Mouse (Mus musculus): ENCODE data around the gene Ssr1. TPM values are rescaled to one million over a fixed set of nuclear protein-coding genes. Genes with fewer than 3 reads are reported as not detected.

Ssr1 gene
- total and polyA plus RNA-seq, 2 experiments from 2014 or later, result 16.6 to 50.7 TPM

- ATAC-seq (ENCODE audit: insufficient read depth, low read depth) (no peak), DNase-seq (ENCODE audit: low spot score) (no peak)
- Histone ChIP-seq H3K27ac (ENCODE audit: low read depth) (no peak overlapping the region), H3K9me3 (replicated peaks; ENCODE audit: control insufficient read depth, low read length) (no peaks in the 10 kb centered on the region), H3K4me3 (ENCODE audit: low read depth, low read length) (no peak overlapping the region), H3K4me2 (ENCODE audit: low read depth, low read length) (no peak overlapping the region), H3K36me3 (replicated peaks; ENCODE audit: control insufficient read depth, insufficient read depth, low read length) (peaks cover 86% of the 10 kb centered on the region), H3K27me3 (ENCODE audit: control insufficient read depth, insufficient read depth, low read length) (no peaks in the 10 kb centered on the region), H3K9ac (replicated peaks; ENCODE audit: low read depth, low read length) (no peak overlapping the region), H3K4me1 (ENCODE audit: control insufficient read depth, insufficient read depth) (peaks cover 13% of the 10 kb centered on the region)
- WGBS, result 80% methylated on average over 17 of the region's 17 CpGs
- TF ChIP-seq EP300 (IDR thresholded peaks at IDR 0.05; ENCODE audit: low read depth), result no peak
- TF ChIP-seq CTCF (IDR thresholded peaks at IDR 0.05; ENCODE audit: low read depth), result no peak
Measured at GRCm38 (mm10) chr13:37929532-37929931, 64.5 kb downstream of the Ssr1 start.

DNA sequence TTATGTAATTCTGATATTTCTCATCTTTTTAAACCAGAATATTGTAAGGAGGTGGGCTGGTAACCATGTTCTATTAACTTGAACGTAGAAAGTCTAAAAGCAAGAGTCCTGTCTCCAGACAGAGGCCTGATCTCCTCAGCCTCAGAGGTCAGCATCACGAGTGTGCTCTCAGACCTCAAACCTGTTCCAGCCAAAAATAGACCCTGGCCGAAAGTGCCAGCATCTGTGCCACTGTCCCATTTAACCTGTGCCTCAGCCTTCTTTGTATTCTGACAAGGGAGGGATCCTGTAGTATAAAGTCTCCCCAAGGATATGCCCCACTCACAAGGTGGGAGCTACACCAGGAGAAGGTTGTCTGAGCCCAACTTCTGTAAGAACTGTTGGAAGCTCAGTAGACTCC, 67.6 kb downstream of the Ssr1 start:
- Histone ChIP-seq H3K4me3 (ENCODE audit: low read depth, low read length) (no peak overlapping the region), H3K9ac (replicated peaks; ENCODE audit: low read depth, low read length) (no peak overlapping the region), H3K4me1 (ENCODE audit: control insufficient read depth, insufficient read depth) (peaks cover 27% of the 10 kb centered on the region; the same call in 1 of the 2 replicates), H3K27ac (ENCODE audit: low read depth) (no peak overlapping the region), H3K4me2 (ENCODE audit: low read depth, low read length) (no peak overlapping the region), H3K9me3 (replicated peaks; ENCODE audit: control insufficient read depth, low read length) (no peaks in the 10 kb centered on the region), H3K27me3 (ENCODE audit: control insufficient read depth, insufficient read depth, low read length) (no peaks in the 10 kb centered on the region), H3K36me3 (replicated peaks; ENCODE audit: control insufficient read depth, insufficient read depth, low read length) (peaks cover 86% of the 10 kb centered on the region)
- no peak for DNase-seq (ENCODE audit: low spot score)
- WGBS, result 39% methylated on average over 3 of the region's 3 CpGs
- TF ChIP-seq EP300 (IDR thresholded peaks at IDR 0.05; ENCODE audit: low read depth) (no peak), CTCF (IDR thresholded peaks at IDR 0.05; ENCODE audit: low read depth) (no peak)
- peak; percentile 31; the same call in 1 of the 2 replicates for ATAC-seq (ENCODE audit: insufficient read depth, low read depth)

- Histone ChIP-seq H3K4me3 (ENCODE audit: low read depth, low read length) (no peak overlapping the region), H3K9ac (replicated peaks; ENCODE audit: low read depth, low read length) (no peak overlapping the region), H3K36me3 (replicated peaks; ENCODE audit: control insufficient read depth, insufficient read depth, low read length) (peaks cover 85% of the 10 kb centered on the region), H3K27me3 (ENCODE audit: control insufficient read depth, insufficient read depth, low read length) (no peaks in the 10 kb centered on the region), H3K4me1 (ENCODE audit: control insufficient read depth, insufficient read depth) (peaks cover 27% of the 10 kb centered on the region; the same call in 1 of the 2 replicates), H3K9me3 (replicated peaks; ENCODE audit: control insufficient read depth, low read length) (no peaks in the 10 kb centered on the region), H3K4me2 (ENCODE audit: low read depth, low read length) (no peak overlapping the region), H3K27ac (ENCODE audit: low read depth) (no peak overlapping the region)
- no peak for DNase-seq (ENCODE audit: low spot score)
- no peak for ATAC-seq (ENCODE audit: insufficient read depth, low read depth)
- TF ChIP-seq EP300 (IDR thresholded peaks at IDR 0.05; ENCODE audit: low read depth), result no peak
- TF ChIP-seq CTCF (IDR thresholded peaks at IDR 0.05; ENCODE audit: low read depth), result no peak
- WGBS, result 74% methylated on average over 4 of the region's 4 CpGs
Measured at GRCm38 (mm10) chr13:37924461-37924948, 69.5 kb downstream of the Ssr1 start.

DNA sequence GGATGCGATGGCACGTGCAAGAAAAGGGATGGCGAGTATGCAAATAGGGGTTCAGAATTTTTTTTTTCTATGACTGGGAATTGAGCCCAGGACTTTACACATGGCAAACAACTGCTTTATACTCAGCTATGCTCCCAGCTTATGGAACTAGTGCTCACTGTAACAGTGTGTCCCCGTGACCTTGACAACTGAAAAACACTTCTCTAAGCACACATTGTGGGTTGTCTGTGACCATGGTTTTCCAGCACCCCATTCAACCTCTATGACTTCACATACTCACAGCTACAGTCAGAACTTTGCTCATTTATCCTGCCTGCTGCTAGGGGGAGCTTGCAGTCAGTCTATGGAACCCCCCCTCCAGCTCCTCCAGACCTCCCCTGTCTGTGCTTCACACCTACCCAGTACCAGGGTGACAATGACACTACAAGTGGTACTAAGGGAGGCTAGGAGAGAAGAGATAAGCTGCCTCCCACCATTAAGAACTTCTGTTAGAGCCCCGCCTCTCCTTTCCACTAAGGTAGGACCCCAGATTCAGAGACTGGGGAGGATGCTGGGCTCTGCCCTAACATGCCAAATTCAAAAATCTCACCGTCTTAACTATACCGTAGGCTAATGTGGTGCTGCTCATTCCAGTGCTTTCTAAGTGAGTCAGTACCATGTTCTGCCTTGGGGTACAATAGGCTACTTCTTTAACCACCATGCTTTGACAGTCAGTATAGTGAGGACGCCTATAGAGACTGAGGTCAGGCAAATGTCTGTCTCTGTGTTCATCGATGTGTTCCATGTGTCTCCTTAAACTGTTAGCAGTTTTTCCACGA, 70.2 kb downstream of the Ssr1 start:
- ATAC-seq (ENCODE audit: insufficient read depth, low read depth) (peak; percentile 48), DNase-seq (ENCODE audit: low spot score) (no peak)
- WGBS, result 67% methylated on average over 10 of the region's 10 CpGs
- no peak overlapping the region for H3K4me3 ChIP-seq (ENCODE audit: low read depth, low read length)
- peaks cover 85% of the 10 kb centered on the region for H3K36me3 ChIP-seq (replicated peaks; ENCODE audit: control insufficient read depth, insufficient read depth, low read length)
- H3K9me3 ChIP-seq (replicated peaks; ENCODE audit: control insufficient read depth, low read length), result no peaks in the 10 kb centered on the region
- TF ChIP-seq EP300 (IDR thresholded peaks at IDR 0.05; ENCODE audit: low read depth), result no peak
- TF ChIP-seq CTCF (IDR thresholded peaks at IDR 0.05; ENCODE audit: low read depth), result no peak
- peaks cover 27% of the 10 kb centered on the region; the same call in 1 of the 2 replicates for H3K4me1 ChIP-seq (ENCODE audit: control insufficient read depth, insufficient read depth)
- no peaks in the 10 kb centered on the region for H3K27me3 ChIP-seq (ENCODE audit: control insufficient read depth, insufficient read depth, low read length)
- H3K9ac ChIP-seq (replicated peaks; ENCODE audit: low read depth, low read length), result no peak overlapping the region
- H3K4me2 ChIP-seq (ENCODE audit: low read depth, low read length), result no peak overlapping the region
- peak overlapping the region; percentile 17; the same call in 1 of the 2 replicates for H3K27ac ChIP-seq (ENCODE audit: low read depth)

- ATAC-seq (ENCODE audit: insufficient read depth, low read depth), result no peak
- no peaks in the 10 kb centered on the region for H3K27me3 ChIP-seq (ENCODE audit: control insufficient read depth, insufficient read depth, low read length)
- no peak for DNase-seq (ENCODE audit: low spot score)
- 83% methylated on average over 4 of the region's 4 CpGs for WGBS
- H3K36me3 ChIP-seq (replicated peaks; ENCODE audit: control insufficient read depth, insufficient read depth, low read length), result peaks cover 85% of the 10 kb centered on the region
- no peak overlapping the region for H3K4me3 ChIP-seq (ENCODE audit: low read depth, low read length)
- no peaks in the 10 kb centered on the region for H3K9me3 ChIP-seq (replicated peaks; ENCODE audit: control insufficient read depth, low read length)
- peaks cover 27% of the 10 kb centered on the region; the same call in 1 of the 2 replicates for H3K4me1 ChIP-seq (ENCODE audit: control insufficient read depth, insufficient read depth)
- no peak overlapping the region for H3K9ac ChIP-seq (replicated peaks; ENCODE audit: low read depth, low read length)
- TF ChIP-seq CTCF (IDR thresholded peaks at IDR 0.05; ENCODE audit: low read depth) (no peak), EP300 (IDR thresholded peaks at IDR 0.05; ENCODE audit: low read depth) (no peak)
- no peak overlapping the region for H3K4me2 ChIP-seq (ENCODE audit: low read depth, low read length)
- H3K27ac ChIP-seq (ENCODE audit: low read depth), result no peak overlapping the region
Measured at GRCm38 (mm10) chr13:37923091-37923490, 70.9 kb downstream of the Ssr1 start.

Measured in heart, postnatal 0 days (tissue).